Mouse (Mus musculus) kidney, adult 2 months (tissue): Measurements from ENCODE around the gene Tdg.
A peak's percentile ranks its signal among the peaks of the same experiment; 100 is the strongest.

Source experiments
- CTCF ChIP-seq: fragments of 200-500 bp; conservative IDR thresholded peaks from 2 replicates; pipeline ENCODE4 v1.5.1; 2011; ENCODE audit warnings: low read depth, mild to moderate bottlenecking, control low read depth, low read length, moderate library complexity, mixed read lengths; ENCODE audit not compliant: insufficient read depth, insufficient read length
- POLR2A ChIP-seq: fragments of 200-500 bp; IDR thresholded peaks from one replicate; pipeline ENCODE4 v1.6.1; 2011; ENCODE audit warnings: low read depth, low read length, control low read depth

- no peak for TF ChIP-seq POLR2A
- peak; percentile 96 for TF ChIP-seq CTCF
These were observed 37.0 kb downstream of the Tdg start for GRCm38 (mm10) chr10:82666436-82667234.
